Mouse (Mus musculus) kidney, adult 2 months (tissue): ENCODE measurements at regions not wholly inside any gene's neighbourhood (a gene's known extent, or its start where the extent isn't known, plus 50 kb on each side); places are given as distances from the start of the nearest gene placed in this dataset.

ENCODE experiments used
- CTCF ChIP-seq: fragments of 200-500 bp; conservative IDR thresholded peaks from 2 replicates; pipeline ENCODE4 v1.5.1; 2011; ENCODE audit warnings: low read depth, mild to moderate bottlenecking, control low read depth, low read length, moderate library complexity, mixed read lengths; ENCODE audit not compliant: insufficient read depth, insufficient read length
- POLR2A ChIP-seq: fragments of 200-500 bp; IDR thresholded peaks from one replicate; pipeline ENCODE4 v1.6.1; 2011; ENCODE audit warnings: low read depth, low read length, control low read depth

DNA sequence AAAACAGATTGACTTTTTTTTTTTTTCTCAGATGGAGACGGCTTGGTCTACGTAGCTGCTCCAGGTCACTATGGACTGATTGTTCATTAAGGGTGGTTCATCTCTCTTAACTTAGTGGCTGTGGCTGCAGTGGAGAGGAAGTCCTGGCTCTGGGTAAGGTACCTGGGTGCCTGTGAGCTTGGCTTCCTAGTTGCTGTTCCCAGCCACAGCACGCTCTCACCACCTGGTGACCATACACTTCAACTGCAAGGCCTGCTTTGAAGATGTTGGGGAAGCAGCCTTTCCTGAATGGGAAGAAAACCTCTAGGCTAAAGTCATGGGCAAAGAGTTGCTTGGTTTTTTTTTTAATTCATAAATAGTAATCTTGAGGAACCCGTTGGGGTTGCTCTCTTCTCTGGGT lies 301.6 kb downstream of the Zfp706 start:
- TF ChIP-seq CTCF (peak; percentile 94), POLR2A (no peak)
